Mouse (Mus musculus) heart, adult 2 months (tissue): Measurements from ENCODE around the gene Ppef2. TPM values are rescaled to one million over a fixed set of nuclear protein-coding genes. Genes with fewer than 3 reads are reported as not detected.

Experiments
- DNase-seq, 2 experiments: peaks; one replicate each; pipeline ENCODE4 v3.0.0; 2021
- H3K27ac ChIP-seq: fragments of 200-600 bp; 2 replicates; pipeline ENCODE4 v1.8.1; 2022
- H3K27me3 ChIP-seq: fragments of 200-500 bp; 2 replicates; pipeline ENCODE4 v1.6.1; 2012; ENCODE audit warnings: mild to moderate bottlenecking, low read length, inconsistent platforms, mixed read lengths; ENCODE audit not compliant: control insufficient read depth, insufficient read depth
- H3K36me3 ChIP-seq: fragments of 200-500 bp; 2 replicates; pipeline ENCODE4 v1.6.1; 2012; ENCODE audit warnings: low read length, inconsistent platforms; ENCODE audit not compliant: control insufficient read depth, insufficient read depth
- H3K4me1 ChIP-seq: fragments of 200-500 bp; 2 replicates; pipeline ENCODE4 v1.6.1; 2011; ENCODE audit warnings: low read length; ENCODE audit not compliant: control insufficient read depth, insufficient read depth
- H3K4me3 ChIP-seq: fragments of 200-600 bp; 2 replicates; pipeline ENCODE4 v1.8.1; 2022
- H3K79me2 ChIP-seq: fragments of 200-500 bp; replicated peaks from 2 replicates; pipeline ENCODE4 v1.6.1; 2012; ENCODE audit warnings: mild to moderate bottlenecking, inconsistent platforms, low read length, moderate library complexity, mixed read lengths; ENCODE audit not compliant: control insufficient read depth, insufficient read depth
- H3K9ac ChIP-seq: fragments of 200-500 bp; 2 replicates; pipeline ENCODE4 v1.6.1; 2012; ENCODE audit warnings: low read depth, mild to moderate bottlenecking, control low read depth, inconsistent platforms, low read length, mixed read lengths
- CTCF ChIP-seq: fragments of 200-600 bp; IDR thresholded peaks from 2 replicates; pipeline ENCODE4 v1.8.1; 2022; ENCODE audit warnings: antibody characterized with exemption, mild to moderate bottlenecking, moderate library complexity
- EP300 ChIP-seq: fragments of 200-500 bp; IDR thresholded peaks from 2 replicates; pipeline ENCODE4 v1.6.1; 2011; ENCODE audit warnings: low read depth, low read length, control low read depth; ENCODE audit not compliant: insufficient read depth
- POLR2A ChIP-seq: fragments of 200-500 bp; IDR thresholded peaks from 2 replicates; pipeline ENCODE4 v1.6.1; 2011; ENCODE audit warnings: mild to moderate bottlenecking, low read depth, low read length, control low read depth; ENCODE audit not compliant: insufficient read depth
- WGBS: fragments of 180-500 bp; shearing (Covaris S2); methylation state at CpG from one replicate; pipeline ENCODE4 v1.1.7; 2018; 5-methylcytosine and 5-hydroxymethylcytosine counted together
- intact Hi-C: fragments of 180-260 bp; cut with DNase I; formaldehyde crosslinking; loops from one replicate; pipeline ENCODE4 v1.15.1; 2025
- polyA plus RNA-seq: library from polyadenylated mRNA; depleted of rRNA; stranded (reverse); fragments of >200 nt; gene quantifications from 2 replicates; pipeline ENCODE4 v1.2.3, GENCODE M21; 2012
- total RNA-seq, 2 experiments: library from RNA; stranded (reverse); gene quantifications; 2 replicates each; pipeline ENCODE4 v1.2.3; 2021

Ppef2 gene
- total and polyA plus RNA-seq, 3 experiments: 0.74 TPM; not detected in 2

DNA sequence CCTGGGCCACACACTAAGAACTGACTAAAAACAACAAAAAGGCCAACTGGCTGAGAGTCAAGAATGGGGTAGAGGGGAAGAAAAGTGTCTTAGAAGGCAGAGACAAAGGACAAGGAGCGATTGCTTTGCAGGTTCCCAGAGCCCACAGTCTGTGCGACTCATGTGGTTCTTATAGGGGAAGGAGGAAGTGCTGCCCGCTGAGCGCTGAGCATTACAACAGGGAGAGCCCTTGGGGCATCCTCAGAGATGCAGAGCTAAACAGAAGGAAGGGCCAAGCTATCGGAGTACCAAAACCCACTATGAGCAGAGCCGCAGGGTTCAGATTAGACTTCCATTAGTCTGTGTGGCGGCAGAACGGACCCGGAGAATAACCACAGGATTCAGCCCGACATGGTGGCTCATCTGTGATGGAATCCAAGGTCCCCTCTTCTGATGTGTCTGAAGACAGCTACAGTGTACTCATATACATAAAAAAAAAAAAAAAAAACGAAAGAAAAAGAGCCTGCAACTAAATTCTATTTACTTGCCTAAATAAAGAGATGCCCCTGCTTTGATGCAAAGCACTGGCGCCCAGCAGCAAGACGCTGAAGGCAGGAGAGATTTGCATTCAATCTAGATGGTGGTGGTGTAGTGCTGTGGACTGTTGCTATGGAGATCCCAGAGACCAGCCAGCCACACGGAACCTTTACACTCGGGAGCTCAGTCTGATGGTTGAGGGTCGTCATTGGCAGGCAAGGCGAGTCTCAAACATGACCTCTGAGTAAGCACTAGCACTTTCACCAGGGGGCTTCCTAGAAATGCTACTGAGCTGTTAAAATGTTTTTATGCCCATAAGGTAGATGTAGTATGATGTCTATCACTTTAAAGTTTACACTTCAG lies 36.9 kb downstream of the Ppef2 start:
- intact Hi-C loops: no loop called here
- Histone ChIP-seq H3K27ac (no peak overlapping the region), H3K9ac (no peak overlapping the region), H3K79me2 (no peaks in the 10 kb centered on the region), H3K4me3 (no peak overlapping the region), H3K27me3 (no peaks in the 10 kb centered on the region), H3K4me1 (peaks cover 2% of the 10 kb centered on the region), H3K36me3 (no peaks in the 10 kb centered on the region)
- no peak for DNase-seq
- TF ChIP-seq EP300: no peak
- no peak for TF ChIP-seq CTCF
- no peak for TF ChIP-seq POLR2A
- WGBS: 63% methylated on average over 17 of the region's 17 CpGs

DNA sequence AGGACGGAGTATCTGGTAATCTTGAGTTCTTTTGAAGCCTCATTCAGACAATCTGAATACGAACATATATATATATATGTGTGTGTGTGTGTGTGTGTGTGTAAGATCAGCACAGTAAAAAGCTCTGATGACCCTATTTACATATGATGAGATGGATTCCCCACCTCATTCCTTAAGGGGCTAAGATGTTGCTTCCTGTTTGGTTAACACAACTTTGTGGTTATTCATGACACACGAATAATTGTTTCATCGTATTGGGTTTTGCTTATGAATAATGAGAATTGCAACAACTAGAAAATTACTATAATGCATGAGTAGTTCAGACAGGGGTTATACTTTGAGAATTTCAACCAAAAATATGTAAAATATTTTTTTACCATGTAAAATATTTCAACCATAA lies 40.8 kb downstream of the Ppef2 start, which contains the start of gene U90926:
TSS of gene U90926 (minus strand) at position 101 of the 400 bp plus-strand sequence.
- no peak for DNase-seq
- intact Hi-C loops: no loop called here
- Histone ChIP-seq H3K27me3 (no peaks in the 10 kb centered on the region), H3K79me2 (no peaks in the 10 kb centered on the region), H3K27ac (no peak within 1 kb of the TSS), H3K4me1 (peaks cover 2% of the 10 kb centered on the region), H3K9ac (no peak within 1 kb of the TSS), H3K4me3 (no peak within 1 kb of the TSS), H3K36me3 (no peaks in the 10 kb centered on the region)
- 89% methylated on average over 4 of the region's 4 CpGs for WGBS
- no peak for TF ChIP-seq EP300
- TF ChIP-seq POLR2A: no peak
- no peak for TF ChIP-seq CTCF

DNA sequence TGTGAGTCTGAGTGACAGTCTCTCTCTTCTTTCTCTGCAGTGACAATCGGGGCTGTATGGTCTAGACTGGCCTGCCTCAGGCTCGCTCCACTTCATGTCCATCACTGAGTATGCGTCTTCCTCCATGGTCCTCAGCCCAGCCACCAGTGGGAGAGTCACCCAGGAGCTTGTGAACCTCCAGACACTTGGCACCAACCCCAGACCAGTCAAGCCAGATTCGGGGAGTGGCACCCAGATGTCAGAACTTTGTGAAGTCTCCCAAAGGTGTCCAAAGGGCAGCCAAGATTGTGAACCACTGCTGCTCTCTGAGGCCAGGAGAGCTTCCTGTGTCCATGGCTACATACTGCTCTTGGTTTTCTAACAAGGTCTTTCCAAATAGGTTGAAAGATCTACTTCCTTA lies 43.8 kb downstream of the Ppef2 start:
- 84% methylated on average over 4 of the region's 4 CpGs for WGBS
- intact Hi-C loops: no loop called here
- H3K4me3 ChIP-seq: no peak overlapping the region

DNA sequence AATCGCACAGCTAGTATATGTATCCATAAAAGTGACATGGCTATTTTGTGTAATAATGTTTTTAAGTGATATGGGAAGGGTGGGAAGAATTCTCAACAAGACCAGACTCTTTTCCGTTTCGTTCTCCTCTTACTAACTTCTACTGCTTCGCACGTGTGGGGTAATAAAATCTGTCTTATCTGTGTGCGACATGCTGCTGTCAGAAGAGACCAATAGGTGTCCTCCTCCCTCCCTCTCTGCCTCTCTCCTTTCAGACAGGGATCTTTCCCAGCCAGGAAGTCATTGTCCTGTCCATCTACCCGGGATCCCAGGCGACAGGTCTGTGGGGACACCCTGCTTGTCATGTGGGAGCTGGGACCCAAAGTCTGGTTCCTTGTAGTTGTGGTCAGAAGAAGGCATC lies 45.9 kb downstream of the Ppef2 start:
- 68% methylated on average over 8 of the region's 8 CpGs for WGBS
- no peaks in the 10 kb centered on the region for H3K27me3 ChIP-seq
- TF ChIP-seq POLR2A: no peak
- no peak for TF ChIP-seq CTCF
- TF ChIP-seq EP300: no peak

More for the DNA sequence above, 43.8 kb downstream of the Ppef2 start:
- Histone ChIP-seq H3K36me3 (no peaks in the 10 kb centered on the region), H3K27ac (no peak overlapping the region), H3K27me3 (no peaks in the 10 kb centered on the region), H3K9ac (no peak overlapping the region), H3K79me2 (no peaks in the 10 kb centered on the region), H3K4me1 (no peaks in the 10 kb centered on the region)
- no peak for DNase-seq
- TF ChIP-seq EP300: no peak

DNA sequence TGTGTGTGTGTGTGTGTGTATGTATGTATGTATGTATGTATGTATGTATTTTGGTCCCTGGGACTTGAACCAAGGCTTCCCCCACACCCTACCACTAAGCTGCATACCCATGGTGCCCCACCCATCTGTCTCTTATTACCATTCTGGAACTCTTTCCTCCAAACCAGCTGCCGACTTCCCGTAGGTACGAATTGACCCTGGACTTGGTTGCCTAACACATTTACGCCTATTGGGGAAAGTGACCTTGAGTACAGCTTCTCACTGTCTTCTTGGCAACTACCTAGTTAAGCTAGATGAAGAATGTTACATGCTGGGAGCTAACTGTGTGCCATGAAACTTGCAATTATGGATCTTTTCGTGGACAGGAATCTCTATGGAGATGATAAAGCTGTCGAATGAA lies 50.0 kb downstream of the Ppef2 start:
- H3K36me3 ChIP-seq: peaks cover 5% of the 10 kb centered on the region
- no peak overlapping the region for H3K27ac ChIP-seq
- no peaks in the 10 kb centered on the region for H3K27me3 ChIP-seq
- H3K9ac ChIP-seq: no peak overlapping the region
- 92% methylated on average over 6 of the region's 6 CpGs for WGBS
- H3K4me3 ChIP-seq: no peak overlapping the region
- no peaks in the 10 kb centered on the region for H3K79me2 ChIP-seq
- intact Hi-C loops: no loop called here
- no peak for TF ChIP-seq POLR2A
- TF ChIP-seq CTCF: no peak
- TF ChIP-seq EP300: no peak
- peaks cover 1% of the 10 kb centered on the region for H3K4me1 ChIP-seq
- no peak for DNase-seq

More for the DNA sequence above, 45.9 kb downstream of the Ppef2 start:
- no peaks in the 10 kb centered on the region for H3K36me3 ChIP-seq
- H3K4me1 ChIP-seq: no peaks in the 10 kb centered on the region; the same call in 1 of the 2 replicates
- no peak for DNase-seq
- intact Hi-C loops: no loop called here
- H3K79me2 ChIP-seq: no peaks in the 10 kb centered on the region
- H3K9ac ChIP-seq: no peak overlapping the region
- H3K27ac ChIP-seq: no peak overlapping the region
- H3K4me3 ChIP-seq: no peak overlapping the region

DNA sequence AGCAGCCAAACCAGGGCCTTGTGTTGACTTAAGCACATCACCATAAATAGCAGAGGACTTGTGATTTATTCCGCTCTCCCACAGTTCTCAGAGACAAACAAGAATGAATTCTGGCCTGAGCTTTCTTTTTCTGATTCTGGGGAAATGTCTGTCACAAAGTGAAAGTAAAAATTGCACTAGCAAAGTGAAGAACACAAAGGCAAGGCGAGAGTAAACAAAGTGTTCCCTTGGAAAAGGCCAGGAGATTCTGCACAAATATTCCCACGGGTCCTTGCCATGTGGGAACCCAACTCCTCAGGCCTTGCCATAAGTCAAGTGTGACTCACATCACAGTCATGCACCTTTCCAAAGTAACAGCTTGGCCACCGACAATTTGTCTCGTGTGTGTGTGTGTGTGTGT lies 50.4 kb downstream of the Ppef2 start:
- Histone ChIP-seq H3K4me1 (peaks cover 1% of the 10 kb centered on the region), H3K4me3 (no peak overlapping the region), H3K36me3 (peaks cover 5% of the 10 kb centered on the region), H3K79me2 (no peaks in the 10 kb centered on the region), H3K9ac (no peak overlapping the region), H3K27me3 (no peaks in the 10 kb centered on the region), H3K27ac (no peak overlapping the region)
- intact Hi-C loops: no loop called here
- peak in 1 of 2 experiments; percentile 14 for DNase-seq
- TF ChIP-seq EP300 (no peak), POLR2A (no peak), CTCF (no peak)
- 81% methylated on average over 5 of the region's 5 CpGs for WGBS
